In the genomic region with DNA sequence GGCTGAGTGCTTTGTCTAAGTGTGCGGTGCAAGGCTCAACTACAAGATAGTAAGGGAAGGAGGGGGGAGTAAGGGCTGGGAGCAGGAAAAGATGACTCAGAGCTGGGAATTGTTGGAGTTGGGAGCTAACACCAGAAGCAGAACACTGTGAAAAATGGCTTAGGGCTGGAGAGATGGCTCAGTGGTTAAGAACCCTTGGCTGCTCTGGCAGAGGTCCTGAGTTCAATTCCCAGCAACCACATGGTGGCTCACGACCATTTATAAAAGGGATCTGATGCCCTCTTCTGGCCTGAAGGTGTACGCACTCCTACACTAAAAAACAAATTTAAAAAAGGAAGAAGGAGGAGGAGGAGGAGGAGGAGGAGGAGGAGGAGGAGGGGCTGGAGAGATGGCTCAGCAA, we compare ENCODE assay signal across 15 mouse cellular contexts. TPM values are rescaled to one million over a fixed set of nuclear protein-coding genes. Genes with fewer than 3 reads are reported as not detected.
DNase-seq lines count a peak whose midpoint lies in the region; ATAC-seq and TF ChIP-seq lines count a peak whose summit lies in the region.
"Had no signal": no experiment of that assay in that cellular context is flagged by ENCODE, and none has a peak within 500 bp of the region (broad histone marks: within the 10 kb centered on the region; RNA-seq: fewer than 3 reads in every experiment).

No protein-coding gene starts in this region.

- peak; percentile 18; the same call in 1 of the 2 replicates for TF ChIP-seq CTCF in gastrocnemius, adult 2 months (IDR thresholded peaks at IDR 0.05)
- peak; percentile 34 for TF ChIP-seq CTCF in lung, postnatal 0 days (IDR thresholded peaks at IDR 0.05)
- TF ChIP-seq CTCF in lung, adult 2 months (IDR thresholded peaks at IDR 0.05; ENCODE audit: insufficient read depth, low read length) = no peak
- peak; percentile 52 for TF ChIP-seq CTCF in stomach, postnatal 0 days (IDR thresholded peaks at IDR 0.05; ENCODE audit: low read depth)

- no peak overlapping the region for H3K27ac ChIP-seq in gastrocnemius, adult 2 months
- H3K27ac ChIP-seq in lung, postnatal 0 days (ENCODE audit: low read length) = no peak overlapping the region
- H3K27ac ChIP-seq in stomach, postnatal 0 days (replicated peaks) = no peak overlapping the region
- H3K27ac ChIP-seq: forebrain, embryonic 13.5 days; neural tube, embryonic 15.5 days had no signal

- peaks cover 8% of the 10 kb centered on the region; the same call in 1 of the 2 replicates for H3K4me1 ChIP-seq in lung, postnatal 0 days (ENCODE audit: insufficient read depth, low read depth, low read length)
- H3K4me1 ChIP-seq in lung, adult 2 months (ENCODE audit: control insufficient read depth, insufficient read depth, low read length) = no peaks in the 10 kb centered on the region; the same call in 1 of the 2 replicates
- H3K4me1 ChIP-seq in stomach, postnatal 0 days (replicated peaks; ENCODE audit: control insufficient read depth, insufficient read depth) = no peaks in the 10 kb centered on the region

- no peak for TF ChIP-seq EP300 in lung, postnatal 0 days (IDR thresholded peaks at IDR 0.05)
- no peak for TF ChIP-seq EP300 in stomach, postnatal 0 days (optimal IDR thresholded peaks at IDR 0.05)

- no peak overlapping the region for H3K9ac ChIP-seq in lung, postnatal 0 days (replicated peaks; ENCODE audit: low read depth)
- H3K9ac ChIP-seq in stomach, postnatal 0 days (ENCODE audit: low read length) = no peak overlapping the region
- H3K9ac ChIP-seq: forebrain, embryonic 13.5 days; neural tube, embryonic 15.5 days had no signal

- ATAC-seq in lung, postnatal 0 days = no peak
- ATAC-seq in stomach, postnatal 0 days (ENCODE audit: low FRiP score, low TSS enrichment) = no peak
- ATAC-seq in frontal cortex, adult (ENCODE audit: low TSS enrichment) = no peak

- H3K27me3 ChIP-seq in lung, postnatal 0 days (replicated peaks; ENCODE audit: insufficient read depth, low read length) = no peaks in the 10 kb centered on the region
- H3K27me3 ChIP-seq in stomach, postnatal 0 days (ENCODE audit: control insufficient read depth, insufficient read depth, low read length) = no peaks in the 10 kb centered on the region
- H3K27me3 ChIP-seq: forebrain, embryonic 13.5 days; neural tube, embryonic 15.5 days had no signal

- no peak overlapping the region for H3K4me3 ChIP-seq in gastrocnemius, adult 2 months
- H3K4me3 ChIP-seq in lung, postnatal 0 days (ENCODE audit: low read depth, low read length) = no peak overlapping the region
- no peak overlapping the region for H3K4me3 ChIP-seq in lung, adult 2 months (replicated peaks; ENCODE audit: extremely low read depth, low read depth, low read length)
- no peak overlapping the region for H3K4me3 ChIP-seq in stomach, postnatal 0 days (ENCODE audit: low read depth, low read length)
- H3K4me3 ChIP-seq: forebrain, embryonic 13.5 days; neural tube, embryonic 15.5 days had no signal

- H3K36me3 ChIP-seq in lung, postnatal 0 days (ENCODE audit: insufficient read depth, low read length) = no peaks in the 10 kb centered on the region
- no peaks in the 10 kb centered on the region; the same call in 1 of the 2 replicates for H3K36me3 ChIP-seq in stomach, postnatal 0 days (ENCODE audit: control insufficient read depth, insufficient read depth, low read length)

- 30% methylated on average over 3 of the region's 3 CpGs for WGBS in lung, postnatal 0 days
- 51% methylated on average over 3 of the region's 3 CpGs for WGBS in lung, adult 2 months
- 45% methylated on average over 3 of the region's 3 CpGs for WGBS in stomach, postnatal 0 days

- no peak for TF ChIP-seq POLR2A in lung, adult 2 months (IDR thresholded peaks at IDR 0.05; ENCODE audit: borderline replicate concordance, extremely low read depth, low read depth, low read length)

- no peak for DNase-seq in gastrocnemius, adult 2 months
- no peak for DNase-seq in gastrocnemius, adult 18-20 months (ENCODE audit: low spot score)
- peak; percentile 19 for DNase-seq in lung, postnatal 0 days (ENCODE audit: low spot score)
- no peak for DNase-seq in lung, adult 2 months
- DNase-seq in T-cell, adult 2 months (ENCODE audit: low spot score) = peak; percentile 4
- no peak for DNase-seq in stomach, postnatal 0 days (ENCODE audit: low spot score)
- DNase-seq in right cerebral cortex, postnatal 14 days = no peak
- DNase-seq: adrenal gland, postnatal 10 days; embryo, embryonic 11 days; right cerebral cortex, postnatal 25 days had no signal

- intact Hi-C loops in gastrocnemius, adult 2 months (cut with DNase I) = loop anchor here (10.0 kb wide), 1 partner anchor 262 kb away; no protein-coding TSS in a partner anchor

- no peak overlapping the region for H3K4me2 ChIP-seq in lung, postnatal 0 days (replicated peaks; ENCODE audit: low read depth, low read length)
- H3K4me2 ChIP-seq in stomach, postnatal 0 days (replicated peaks; ENCODE audit: low read depth) = no peak overlapping the region
- H3K4me2 ChIP-seq: forebrain, embryonic 13.5 days; neural tube, embryonic 15.5 days had no signal

- no peaks in the 10 kb centered on the region for H3K9me3 ChIP-seq in lung, postnatal 0 days (ENCODE audit: low read length)
- H3K9me3 ChIP-seq in stomach, postnatal 0 days (ENCODE audit: control insufficient read depth, low read length) = no peaks in the 10 kb centered on the region
- H3K9me3 ChIP-seq: forebrain, embryonic 13.5 days; G1E; neural tube, embryonic 15.5 days had no signal

RNA-seq across cellular contexts. Expression of a gene that starts 6.7 kb away (rescaled TPM):
- total RNA-seq in gastrocnemius, adult 2 months (2021) = 1 to 10 TPM; 7.7 to 7.8 TPM
- 1 to 10 TPM; 5.6 to 7.7 TPM for total RNA-seq in gastrocnemius, adult 18-20 months (2021)
- polyA plus RNA-seq in lung, postnatal 0 days (2015; fragmentation: Nextera tagmentation; extraction: Ambion mirVana) = 14.3 and 14.7 TPM in 2 replicates
- 3.9 and 5.3 TPM in 2 replicates for polyA plus RNA-seq in lung, adult 2 months (2012; rRNA removed)
- 23.4 and 25.2 TPM in 2 replicates for polyA plus RNA-seq in stomach, postnatal 0 days (2015; fragmentation: Nextera tagmentation; extraction: Ambion mirVana)

RNA-seq across cellular contexts. Expression of a gene that starts 17.3 kb away (rescaled TPM):
- total RNA-seq in gastrocnemius, adult 2 months (2021) = 10 to 100 TPM; 10.4 to 11.7 TPM
- 10 to 100 TPM in 1 of 2 experiments, 1 to 10 TPM in 1; 9.9 to 11.4 TPM for total RNA-seq in gastrocnemius, adult 18-20 months (2021)
- 49.8 and 52.9 TPM in 2 replicates for polyA plus RNA-seq in lung, postnatal 0 days (2015; fragmentation: Nextera tagmentation; extraction: Ambion mirVana)
- 16.4 and 17.8 TPM in 2 replicates for polyA plus RNA-seq in lung, adult 2 months (2012; rRNA removed)
- polyA plus RNA-seq in stomach, postnatal 0 days (2015; fragmentation: Nextera tagmentation; extraction: Ambion mirVana) = 45.5 and 45.7 TPM in 2 replicates

RNA-seq across cellular contexts. Expression of a gene that starts 43.5 kb away (rescaled TPM):
- under 1 TPM in 1 of 2 experiments, not detected in 1; 0.33 TPM for total RNA-seq in gastrocnemius, adult 2 months (2021)
- under 1 TPM in 1 of 2 experiments, not detected in 1; 0.31 TPM for total RNA-seq in gastrocnemius, adult 18-20 months (2021)
- 2.3 and 3.1 TPM in 2 replicates for polyA plus RNA-seq in lung, postnatal 0 days (2015; fragmentation: Nextera tagmentation; extraction: Ambion mirVana)
- 1.9 and 2.0 TPM in 2 replicates for polyA plus RNA-seq in lung, adult 2 months (2012; rRNA removed)
- 2.3 and 2.6 TPM in 2 replicates for polyA plus RNA-seq in stomach, postnatal 0 days (2015; fragmentation: Nextera tagmentation; extraction: Ambion mirVana)
- total RNA-seq: G1E; hematopoietic stem cell, adult 5-6 weeks had no signal

Comparison
In these comparisons a context has a peak if more than half of its experiments do, and no peak if none do; other contexts are left out.
1. DNase-seq: peak in lung, postnatal 0 days (single experiment) and T-cell, adult 2 months (single experiment); none in gastrocnemius, adult 2 months (single experiment), gastrocnemius, adult 18-20 months (single experiment), lung, adult 2 months (single experiment), stomach, postnatal 0 days (single experiment) and right cerebral cortex, postnatal 14 days (single experiment).